Mouse (Mus musculus) olfactory bulb, adult 2 months (tissue): ENCODE data around the gene Rasgef1b.

Experiments used
- CTCF ChIP-seq: fragments of 200-500 bp; IDR thresholded peaks from 2 replicates; pipeline ENCODE4 v1.5.1; 2012; ENCODE audit warnings: low read depth, mild to moderate bottlenecking, low read length, moderate library complexity; ENCODE audit not compliant: insufficient read depth
- POLR2A ChIP-seq: fragments of 200-500 bp; IDR thresholded peaks from 2 replicates; pipeline ENCODE4 v1.6.1; 2012; ENCODE audit warnings: mild to moderate bottlenecking, low read depth, low read length, moderate library complexity; ENCODE audit not compliant: insufficient read depth

DNA sequence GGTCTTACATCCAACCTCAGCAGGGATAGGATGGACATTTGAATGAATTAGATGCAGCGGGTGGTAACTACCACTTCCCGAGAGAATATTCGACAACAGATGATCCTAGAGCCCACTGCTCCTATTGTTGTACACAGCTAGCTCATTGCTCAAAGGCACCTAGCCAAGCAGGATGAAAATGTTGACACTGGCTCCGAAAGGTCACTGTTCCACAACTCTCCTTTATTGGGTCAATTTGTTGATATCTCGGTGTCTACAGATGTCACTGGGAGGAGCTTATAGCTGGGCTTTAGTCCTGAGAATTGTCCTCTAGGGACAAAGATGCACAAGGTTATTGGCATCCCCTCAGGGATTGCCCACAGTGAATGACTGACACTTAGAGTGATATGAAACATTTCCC, 108.1 kb downstream of the Rasgef1b start:
- TF ChIP-seq CTCF (no peak), POLR2A (no peak)
